Mouse (Mus musculus): ENCODE measurements at regions not wholly inside any gene's neighbourhood (a gene's known extent, or its start where the extent isn't known, plus 50 kb on each side); places are given as distances from the start of the nearest gene placed in this dataset.
"Not testable (repeated sequence)": the region's sequence is repeated elsewhere in the genome, so short reads cannot be mapped to it uniquely, and the experiment has no call there.

GRCm38 (mm10) chr3:20777883-20778282 is 410.9 kb upstream of the Agtr1b start:
- H3K4me3 ChIP-seq, result no peak overlapping the region
- no peaks in the 10 kb centered on the region for H3K9me3 ChIP-seq
- H3K27me3 ChIP-seq, result no peaks in the 10 kb centered on the region
- no peaks in the 10 kb centered on the region for H3K36me3 ChIP-seq
- no peak overlapping the region for H3K4me2 ChIP-seq (replicated peaks)
- no peak overlapping the region for H3K9ac ChIP-seq (replicated peaks)
- H3K4me1 ChIP-seq, result peaks cover 5% of the 10 kb centered on the region
- H3K27ac ChIP-seq (replicated peaks), result no peak overlapping the region
- ATAC-seq (ENCODE audit: low FRiP score, low read depth), result no peak

GRCm38 (mm10) chr3:20776964-20777304 is 410.0 kb upstream of the Agtr1b start:
- no peak; the same call in 1 of the 2 replicates for ATAC-seq (ENCODE audit: low FRiP score, low read depth)
- H3K36me3 ChIP-seq, result no peaks in the 10 kb centered on the region
- no peaks in the 10 kb centered on the region for H3K9me3 ChIP-seq
- 41% methylated on average over 2 of the region's 2 CpGs for WGBS
- H3K4me1 ChIP-seq, result peaks cover 5% of the 10 kb centered on the region
- no peak overlapping the region for H3K4me3 ChIP-seq
- no peak overlapping the region for H3K27ac ChIP-seq (replicated peaks)
- H3K4me2 ChIP-seq (replicated peaks), result no peak overlapping the region
- H3K9ac ChIP-seq (replicated peaks), result no peak overlapping the region
- H3K27me3 ChIP-seq, result no peaks in the 10 kb centered on the region

- Histone ChIP-seq H3K27me3 (no peaks in the 10 kb centered on the region), H3K27ac (replicated peaks) (peak overlapping the region; percentile 71), H3K9ac (replicated peaks) (no peak overlapping the region), H3K4me1 (peaks cover 5% of the 10 kb centered on the region), H3K4me2 (replicated peaks) (no peak overlapping the region), H3K36me3 (no peaks in the 10 kb centered on the region), H3K4me3 (no peak overlapping the region), H3K9me3 (no peaks in the 10 kb centered on the region)
- 42% methylated on average over 4 of the region's 4 CpGs for WGBS
- peak; percentile 94 for ATAC-seq (ENCODE audit: low FRiP score, low read depth)
Measured at GRCm38 (mm10) chr3:20776128-20776963, 409.4 kb upstream of the Agtr1b start.

GRCm38 (mm10) chr3:20734302-20734701 is 367.3 kb upstream of the Agtr1b start:
- Histone ChIP-seq H3K4me3 (no peak overlapping the region), H3K9me3 (no peaks in the 10 kb centered on the region), H3K36me3 (no peaks in the 10 kb centered on the region), H3K4me1 (no peaks in the 10 kb centered on the region), H3K27me3 (no peaks in the 10 kb centered on the region), H3K9ac (replicated peaks) (no peak overlapping the region), H3K27ac (replicated peaks) (no peak overlapping the region), H3K4me2 (replicated peaks) (no peak overlapping the region)
- 73% methylated on average over 3 of the region's 3 CpGs for WGBS
- no peak for ATAC-seq (ENCODE audit: low FRiP score, low read depth)

DNA sequence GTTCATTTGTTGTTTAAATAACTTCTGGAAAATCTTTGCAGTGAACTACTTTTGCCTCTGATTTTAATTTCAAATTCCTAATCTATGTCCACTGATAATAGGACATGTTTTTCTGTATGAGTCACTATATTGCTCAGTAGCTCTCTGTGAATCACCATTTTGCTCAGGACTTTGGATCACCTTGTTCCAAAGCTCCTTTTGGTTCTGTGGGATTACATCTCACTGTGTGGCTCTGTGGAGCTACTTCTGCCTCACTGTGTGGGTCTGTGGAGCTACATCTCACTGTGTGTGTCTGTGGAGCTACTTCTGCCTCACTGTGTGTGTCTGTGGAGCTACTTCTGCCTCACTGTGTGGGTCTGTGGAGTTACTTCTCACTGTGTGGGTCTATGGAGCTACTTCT is 365.0 kb upstream of the Agtr1b start:
- H3K4me1 ChIP-seq, result no peaks in the 10 kb centered on the region

GRCm38 (mm10) chr3:20730481-20730880 is 363.5 kb upstream of the Agtr1b start:
- Histone ChIP-seq H3K36me3 (no peaks in the 10 kb centered on the region), H3K27ac (replicated peaks) (no peak overlapping the region), H3K4me1 (no peaks in the 10 kb centered on the region), H3K27me3 (no peaks in the 10 kb centered on the region), H3K9ac (replicated peaks) (no peak overlapping the region), H3K4me2 (replicated peaks) (no peak overlapping the region), H3K4me3 (no peak overlapping the region), H3K9me3 (no peaks in the 10 kb centered on the region)
- ATAC-seq (ENCODE audit: low FRiP score, low read depth), result no peak

More for the DNA sequence above, 365.0 kb upstream of the Agtr1b start:
- Histone ChIP-seq H3K4me3 (no peak overlapping the region), H3K9me3 (no peaks in the 10 kb centered on the region), H3K9ac (replicated peaks) (no peak overlapping the region), H3K4me2 (replicated peaks) (no peak overlapping the region), H3K36me3 (no peaks in the 10 kb centered on the region), H3K27me3 (no peaks in the 10 kb centered on the region), H3K27ac (replicated peaks) (no peak overlapping the region)
- no peak for ATAC-seq (ENCODE audit: low FRiP score, low read depth)

GRCm38 (mm10) chr3:20729776-20730175 is 362.8 kb upstream of the Agtr1b start:
- not testable (repeated sequence) for H3K27ac ChIP-seq (replicated peaks); H3K36me3 ChIP-seq; H3K27me3 ChIP-seq; H3K4me1 ChIP-seq; H3K9ac ChIP-seq (replicated peaks); H3K4me2 ChIP-seq (replicated peaks); H3K9me3 ChIP-seq; H3K4me3 ChIP-seq; ATAC-seq (ENCODE audit: low FRiP score, low read depth)

DNA sequence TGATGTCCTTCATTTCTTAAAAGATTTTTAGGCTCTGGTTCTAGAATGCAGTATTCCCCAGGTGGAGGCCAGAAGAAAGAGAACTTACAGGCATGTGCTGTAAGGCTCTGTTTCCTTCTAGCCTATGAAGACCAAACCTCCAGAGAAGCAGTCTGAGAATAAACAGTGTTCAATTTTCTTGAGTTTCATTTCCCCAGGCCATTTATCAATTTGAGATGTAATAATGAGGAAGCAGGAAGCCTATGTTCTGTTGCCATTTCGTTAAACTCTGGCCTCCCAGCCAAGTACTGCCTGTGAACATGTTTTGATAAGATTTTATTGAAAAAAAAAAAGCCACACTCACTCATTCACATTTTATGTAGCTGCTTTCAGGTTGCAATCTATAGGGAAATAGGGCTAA is 347.7 kb upstream of the Agtr1b start:
- no peak for ATAC-seq (ENCODE audit: low FRiP score, low read depth)
- Histone ChIP-seq H3K9ac (replicated peaks) (no peak overlapping the region), H3K4me1 (no peaks in the 10 kb centered on the region)

GRCm38 (mm10) chr3:20709661-20710060 is 342.7 kb upstream of the Agtr1b start:
- H3K4me1 ChIP-seq, result no peaks in the 10 kb centered on the region
- 67% methylated on average over 2 of the region's 2 CpGs for WGBS
- H3K27me3 ChIP-seq, result no peaks in the 10 kb centered on the region

More for the DNA sequence above, 347.7 kb upstream of the Agtr1b start:
- H3K27me3 ChIP-seq, result no peaks in the 10 kb centered on the region
- H3K4me3 ChIP-seq, result no peak overlapping the region
- 71% methylated on average over 1 of the region's 1 CpGs for WGBS
- H3K36me3 ChIP-seq, result no peaks in the 10 kb centered on the region
- no peak overlapping the region for H3K4me2 ChIP-seq (replicated peaks)
- no peak overlapping the region for H3K27ac ChIP-seq (replicated peaks)
- H3K9me3 ChIP-seq, result no peaks in the 10 kb centered on the region

DNA sequence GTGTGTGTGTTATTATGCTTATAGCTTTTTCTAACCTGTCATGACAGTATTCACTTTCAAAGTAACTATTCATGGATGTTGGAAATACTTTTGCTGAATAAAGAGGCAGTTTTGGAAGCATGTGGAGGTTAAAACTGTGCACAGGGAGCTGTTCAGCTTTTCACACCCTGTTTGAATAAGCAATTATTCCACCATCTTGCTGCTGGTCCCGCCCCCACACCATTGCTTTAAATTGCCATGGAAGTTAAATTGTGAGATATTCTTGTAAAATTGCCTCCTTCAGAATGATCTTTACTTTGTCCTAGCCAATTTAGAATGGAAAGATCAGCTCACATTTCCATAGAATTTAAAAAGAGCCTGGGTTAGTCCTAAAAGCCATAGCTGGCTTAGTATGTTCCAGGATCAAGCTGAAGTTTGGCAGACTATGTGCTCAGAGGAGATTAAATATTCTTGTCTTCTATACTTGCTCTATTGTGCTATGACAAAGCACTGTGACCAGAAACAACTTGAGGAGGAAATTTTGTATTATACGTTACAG is 328.4 kb upstream of the Agtr1b start:
- Histone ChIP-seq H3K9me3 (no peaks in the 10 kb centered on the region), H3K9ac (replicated peaks) (no peak overlapping the region), H3K4me1 (no peaks in the 10 kb centered on the region), H3K4me2 (replicated peaks) (no peak overlapping the region), H3K36me3 (no peaks in the 10 kb centered on the region), H3K4me3 (no peak overlapping the region), H3K27me3 (no peaks in the 10 kb centered on the region), H3K27ac (replicated peaks) (no peak overlapping the region)
- no peak for ATAC-seq (ENCODE audit: low FRiP score, low read depth)
- 89% methylated on average over 2 of the region's 2 CpGs for WGBS

More at GRCm38 (mm10) chr3:20709661-20710060, 342.7 kb upstream of the Agtr1b start:
- H3K4me2 ChIP-seq (replicated peaks), result no peak overlapping the region
- H3K9ac ChIP-seq (replicated peaks), result no peak overlapping the region
- no peaks in the 10 kb centered on the region for H3K36me3 ChIP-seq
- no peak overlapping the region for H3K27ac ChIP-seq (replicated peaks)
- no peak overlapping the region for H3K4me3 ChIP-seq
- ATAC-seq (ENCODE audit: low FRiP score, low read depth), result no peak
- H3K9me3 ChIP-seq, result no peaks in the 10 kb centered on the region

GRCm38 (mm10) chr3:20680944-20681494 is 314.0 kb upstream of the Agtr1b start:
- Histone ChIP-seq H3K4me1 (no peaks in the 10 kb centered on the region), H3K27me3 (no peaks in the 10 kb centered on the region), H3K9ac (replicated peaks) (no peak overlapping the region), H3K4me2 (replicated peaks) (no peak overlapping the region), H3K4me3 (no peak overlapping the region), H3K27ac (replicated peaks) (no peak overlapping the region), H3K36me3 (no peaks in the 10 kb centered on the region), H3K9me3 (no peaks in the 10 kb centered on the region)
- ATAC-seq (ENCODE audit: low FRiP score, low read depth), result no peak
- 85% methylated on average over 6 of the region's 6 CpGs for WGBS

GRCm38 (mm10) chr3:20661883-20662282 is 294.9 kb upstream of the Agtr1b start:
- H3K4me2 ChIP-seq (replicated peaks), result no peak overlapping the region
- no peaks in the 10 kb centered on the region for H3K27me3 ChIP-seq
- H3K36me3 ChIP-seq, result no peaks in the 10 kb centered on the region
- peak; percentile 60; the same call in 1 of the 2 replicates for ATAC-seq (ENCODE audit: low FRiP score, low read depth)
- 0 out of 2 replicates have a peak, but pooled peaks cover 4% of the 10 kb centered on the region for H3K4me1 ChIP-seq
- no peak overlapping the region for H3K27ac ChIP-seq (replicated peaks)
- H3K9ac ChIP-seq (replicated peaks), result no peak overlapping the region
- no peaks in the 10 kb centered on the region for H3K9me3 ChIP-seq
- WGBS, result 67% methylated on average over 1 of the region's 1 CpGs
- H3K4me3 ChIP-seq, result no peak overlapping the region
